8 mouse cellular contexts compared by ENCODE assay signal in the genomic region with DNA sequence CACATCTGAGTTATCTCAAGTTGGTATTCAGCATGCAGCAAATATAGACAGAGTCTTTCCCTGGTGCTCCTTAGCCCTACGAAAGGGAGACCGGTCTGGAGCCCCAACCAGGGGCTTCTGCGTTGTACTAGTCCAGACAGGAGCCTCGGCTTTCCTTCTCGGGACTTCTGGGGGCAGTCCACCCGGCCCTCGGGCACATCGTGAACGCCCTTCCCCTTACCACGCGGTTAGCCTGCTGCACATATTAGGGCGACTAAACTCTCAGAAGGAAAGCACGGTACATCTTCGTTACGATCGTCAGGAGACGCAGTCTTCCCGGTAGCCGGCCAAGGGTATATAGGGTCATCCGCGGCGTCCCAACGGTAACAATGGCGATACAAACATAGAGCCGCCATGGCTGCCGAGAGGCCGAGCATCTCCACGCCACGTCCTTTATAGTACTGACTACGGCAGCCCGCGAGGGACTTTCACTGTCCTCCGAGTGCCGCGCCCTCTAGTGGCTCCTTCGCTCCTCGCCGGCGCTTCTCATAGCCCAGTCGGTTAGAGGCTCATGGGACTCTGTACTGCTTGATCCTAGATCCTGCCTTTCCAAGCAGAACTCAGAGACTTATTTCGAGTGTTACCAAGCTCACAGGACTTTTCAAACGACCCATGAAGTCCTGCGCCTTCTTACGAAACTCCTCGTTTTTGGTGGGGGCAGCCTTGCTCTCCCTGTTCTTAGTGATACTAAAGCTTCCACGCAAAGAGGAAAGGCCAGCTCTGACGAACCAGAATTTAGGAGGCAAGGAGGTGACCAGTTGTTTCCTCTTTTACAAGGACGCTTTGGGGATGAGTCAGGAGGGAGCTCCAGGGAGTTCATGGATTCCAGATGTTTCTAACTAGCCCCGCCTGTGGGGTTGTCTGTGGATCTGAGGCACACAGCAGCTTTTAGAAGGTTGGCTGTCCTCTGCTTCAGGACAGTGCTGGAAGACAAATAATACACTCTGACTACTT. TPM values are rescaled to one million over a fixed set of nuclear protein-coding genes. Genes with fewer than 3 reads are reported as not detected.
DNase-seq lines count a peak whose midpoint lies in the region; ATAC-seq and TF ChIP-seq lines count a peak whose summit lies in the region.

No protein-coding gene starts in this region.

- peaks cover 16% of the 10 kb centered on the region for H3K27me3 ChIP-seq in G1E (ENCODE audit: insufficient read depth, low read length)
- no peaks in the 10 kb centered on the region for H3K27me3 ChIP-seq in forebrain, embryonic 16.5 days (replicated peaks; ENCODE audit: control insufficient read depth, insufficient read depth, low read length)
- H3K27me3 ChIP-seq in neural tube, embryonic 14.5 days (ENCODE audit: control insufficient read depth, insufficient read depth, low read length): no peaks in the 10 kb centered on the region
- H3K27me3 ChIP-seq in testis, adult 2 months (ENCODE audit: control insufficient read depth, insufficient read depth, low read length): no peaks in the 10 kb centered on the region

- H3K4me3 ChIP-seq in G1E (ENCODE audit: low read depth, low read length): peak overlapping the region; percentile 76
- peak overlapping the region; percentile 57 for H3K4me3 ChIP-seq in forebrain, embryonic 16.5 days (replicated peaks; ENCODE audit: low read length)
- H3K4me3 ChIP-seq in neural tube, embryonic 14.5 days (ENCODE audit: low read depth, low read length): peak overlapping the region; percentile 76
- peak overlapping the region; percentile 99 for H3K4me3 ChIP-seq in testis, adult 2 months (ENCODE audit: control insufficient read depth, low read depth, low read length)

- DNase-seq in G1E (ENCODE audit: low spot score): peak; percentile 79
- peak; percentile 91 to 99 for DNase-seq in cerebellum, adult 18-20 months
- peak; percentile 98 to 99 for DNase-seq in heart, postnatal 36 days
- peak; percentile 93 to 99 for DNase-seq in layer of hippocampus, adult 18-20 months (ENCODE audit: low spot score in 2 of 2)
- DNase-seq in lung, adult 18-20 months: peak; percentile 94 to 95

- intact Hi-C loops in heart, postnatal 36 days (cut with DNase I): loop anchor here (1.0 to 10.0 kb wide), 4 partner anchors 36 to 595 kb away; a partner anchor contains a TSS

- H3K4me2 ChIP-seq in forebrain, embryonic 16.5 days (ENCODE audit: low read length): peak overlapping the region; percentile 61
- H3K4me2 ChIP-seq in neural tube, embryonic 14.5 days (ENCODE audit: low read depth, low read length): peak overlapping the region; percentile 79

- peak overlapping the region; percentile 36 for H3K27ac ChIP-seq in forebrain, embryonic 16.5 days (ENCODE audit: low read length)
- H3K27ac ChIP-seq in neural tube, embryonic 14.5 days (ENCODE audit: low read depth, low read length): peak overlapping the region; percentile 77
- H3K27ac ChIP-seq in testis, adult 2 months (ENCODE audit: control insufficient read depth, insufficient read depth, low read depth, low read length): peak overlapping the region; percentile 96

- 5% methylated on average over 49 of the region's 49 CpGs for WGBS in forebrain, embryonic 16.5 days
- 4% methylated on average over 49 of the region's 49 CpGs for WGBS in neural tube, embryonic 14.5 days

- ATAC-seq in G1E (ENCODE audit: extremely low read depth, insufficient number of reproducible peaks, low FRiP score, poor library complexity, severe bottlenecking): peak; percentile 52; the same call in 1 of the 2 replicates
- peak; percentile 89 for ATAC-seq in forebrain, embryonic 16.5 days
- ATAC-seq in neural tube, embryonic 14.5 days (ENCODE audit: low read depth): peak; percentile 85

- peaks cover 42% of the 10 kb centered on the region for H3K36me3 ChIP-seq in G1E (replicated peaks)
- peaks cover 19% of the 10 kb centered on the region; the same call in 1 of the 2 replicates for H3K36me3 ChIP-seq in forebrain, embryonic 16.5 days (ENCODE audit: control insufficient read depth, insufficient read depth)
- peaks cover 30% of the 10 kb centered on the region for H3K36me3 ChIP-seq in neural tube, embryonic 14.5 days (ENCODE audit: control insufficient read depth, insufficient read depth, low read length)
- no peaks in the 10 kb centered on the region; the same call in 1 of the 2 replicates for H3K36me3 ChIP-seq in testis, adult 2 months (ENCODE audit: control insufficient read depth, insufficient read depth, low read length)

- TF ChIP-seq CTCF in G1E (IDR thresholded peaks at IDR 0.05; ENCODE audit: low read depth, low read length): peak; percentile 72
- peak; percentile 93 for TF ChIP-seq CTCF in testis, adult 2 months (IDR thresholded peaks at IDR 0.05; ENCODE audit: control insufficient read depth, insufficient read depth, insufficient replicate concordance, low read depth, low read length)

- TF ChIP-seq POLR2A in testis, adult 2 months (IDR thresholded peaks at IDR 0.05; ENCODE audit: control insufficient read depth, low read depth, low read length): peak; percentile 99

- peaks cover 60% of the 10 kb centered on the region for H3K4me1 ChIP-seq in G1E (ENCODE audit: insufficient read depth, low read depth, low read length)
- peaks cover 19% of the 10 kb centered on the region for H3K4me1 ChIP-seq in forebrain, embryonic 16.5 days (replicated peaks; ENCODE audit: control insufficient read depth, insufficient read depth, low read length)
- peaks cover 16% of the 10 kb centered on the region for H3K4me1 ChIP-seq in neural tube, embryonic 14.5 days (ENCODE audit: control insufficient read depth, insufficient read depth, low read length)
- H3K4me1 ChIP-seq in testis, adult 2 months (ENCODE audit: control insufficient read depth, insufficient read depth, low read length): peaks cover 12% of the 10 kb centered on the region

- H3K9me3 ChIP-seq in G1E (replicated peaks): no peaks in the 10 kb centered on the region
- no peaks in the 10 kb centered on the region for H3K9me3 ChIP-seq in forebrain, embryonic 16.5 days (ENCODE audit: control insufficient read depth, low read length)
- H3K9me3 ChIP-seq in neural tube, embryonic 14.5 days (ENCODE audit: control insufficient read depth, low read length): no peaks in the 10 kb centered on the region

- peak overlapping the region; percentile 87 for H3K9ac ChIP-seq in forebrain, embryonic 16.5 days (replicated peaks; ENCODE audit: low read depth, low read length)
- peak overlapping the region; percentile 82 for H3K9ac ChIP-seq in neural tube, embryonic 14.5 days (replicated peaks; ENCODE audit: low read depth, low read length)

RNA-seq across cellular contexts. Expression of a gene that starts 11.9 kb away (rescaled TPM):
- not detected in 2 replicates for total RNA-seq in G1E (2014; fragmentation: Nextera tagmentation)
- total RNA-seq in G1E (2017): 0.22 TPM in 1 of 2 replicates, not detected in the other
- not detected in 2 replicates for polyA plus RNA-seq in G1E (2012)
- polyA plus RNA-seq in forebrain, embryonic 16.5 days (2015; fragmentation: Nextera tagmentation; extraction: Ambion mirVana): 106 and 125 TPM in 2 replicates
- total RNA-seq in heart, postnatal 36 days (2021): 10 to 100 TPM; 26.4 to 28.3 TPM
- total RNA-seq in layer of hippocampus, adult 18-20 months (2021): 10 to 100 TPM; 67.9 to 72.8 TPM
- 123 and 139 TPM in 2 replicates for polyA plus RNA-seq in neural tube, embryonic 14.5 days (2014; fragmentation: Nextera tagmentation; extraction: Ambion mirVana)
- 10.3 and 12.0 TPM in 2 replicates for polyA plus RNA-seq in testis, adult 2 months (2012; rRNA removed)

RNA-seq across cellular contexts. Expression of a gene that starts 30.9 kb away (rescaled TPM):
- total RNA-seq in G1E (2014; fragmentation: Nextera tagmentation): not detected in 2 replicates
- total RNA-seq in G1E (2017): not detected in 2 replicates
- not detected in 2 replicates for polyA plus RNA-seq in G1E (2012)
- not detected in 2 replicates for polyA plus RNA-seq in forebrain, embryonic 16.5 days (2015; fragmentation: Nextera tagmentation; extraction: Ambion mirVana)
- total RNA-seq in heart, postnatal 36 days (2021): not detected
- not detected for total RNA-seq in layer of hippocampus, adult 18-20 months (2021)
- polyA plus RNA-seq in neural tube, embryonic 14.5 days (2014; fragmentation: Nextera tagmentation; extraction: Ambion mirVana): not detected in 2 replicates
- polyA plus RNA-seq in testis, adult 2 months (2012; rRNA removed): not detected in 2 replicates

RNA-seq across cellular contexts. Expression of a gene that starts 35.9 kb away (rescaled TPM):
- 4.7 and 6.9 TPM in 2 replicates for total RNA-seq in G1E (2014; fragmentation: Nextera tagmentation)
- 4.6 and 7.4 TPM in 2 replicates for total RNA-seq in G1E (2017)
- 6.0 and 6.1 TPM in 2 replicates for polyA plus RNA-seq in G1E (2012)
- polyA plus RNA-seq in forebrain, embryonic 16.5 days (2015; fragmentation: Nextera tagmentation; extraction: Ambion mirVana): 3.7 and 4.0 TPM in 2 replicates
- total RNA-seq in heart, postnatal 36 days (2021): 10 to 100 TPM; 69.1 to 71.6 TPM
- 1 to 10 TPM; 2.1 to 2.5 TPM for total RNA-seq in layer of hippocampus, adult 18-20 months (2021)
- 2.7 and 4.1 TPM in 2 replicates for polyA plus RNA-seq in neural tube, embryonic 14.5 days (2014; fragmentation: Nextera tagmentation; extraction: Ambion mirVana)
- 223 and 249 TPM in 2 replicates for polyA plus RNA-seq in testis, adult 2 months (2012; rRNA removed)

RNA-seq across cellular contexts. Expression of a gene that starts 53.7 kb away (rescaled TPM):
- total RNA-seq in G1E (2014; fragmentation: Nextera tagmentation): not detected in 2 replicates
- not detected in 2 replicates for total RNA-seq in G1E (2017)
- not detected in 2 replicates for polyA plus RNA-seq in G1E (2012)
- polyA plus RNA-seq in forebrain, embryonic 16.5 days (2015; fragmentation: Nextera tagmentation; extraction: Ambion mirVana): not detected in 2 replicates
- not detected for total RNA-seq in heart, postnatal 36 days (2021)
- not detected for total RNA-seq in layer of hippocampus, adult 18-20 months (2021)
- polyA plus RNA-seq in neural tube, embryonic 14.5 days (2014; fragmentation: Nextera tagmentation; extraction: Ambion mirVana): not detected in 2 replicates
- polyA plus RNA-seq in testis, adult 2 months (2012; rRNA removed): not detected in 2 replicates

Comparison
In these comparisons a context has a peak if more than half of its experiments do, and no peak if none do; other contexts are left out.
1. Peak in every context shown above with its lines: DNase-seq, ATAC-seq, H3K4me3 ChIP-seq and H3K27ac ChIP-seq.
2. H3K27ac ChIP-seq: peak in every context shown above with its lines; median percentile 96 in testis, adult 2 months; 77 in neural tube, embryonic 14.5 days; 36 in forebrain, embryonic 16.5 days.
3. RNA of a gene that starts 11.9 kb away (polyA plus RNA-seq): 123 to 139 TPM in neural tube, embryonic 14.5 days, 106 to 125 TPM in forebrain, embryonic 16.5 days and 10.3 to 12.0 TPM in testis, adult 2 months; not detected in G1E; every median in the first group is over 10 times any median in the second.
4. RNA of a gene that starts 35.9 kb away (polyA plus RNA-seq): 223 to 249 TPM in testis, adult 2 months; 6.0 to 6.1 TPM in G1E, 3.7 to 4.0 TPM in forebrain, embryonic 16.5 days and 2.7 to 4.1 TPM in neural tube, embryonic 14.5 days; every median in the first group is over 10 times any median in the second.